Mouse (Mus musculus) embryonic fibroblast, embryonic 13.5 days (primary cell): ENCODE measurements around the gene Crb1.

Source experiments
- CTCF ChIP-seq: IDR thresholded peaks from 2 replicates; pipeline ENCODE4 v1.5.1; 2011; ENCODE audit warnings: mild to moderate bottlenecking, control low read depth, low read length, moderate library complexity, borderline replicate concordance; ENCODE audit not compliant: insufficient read depth
- POLR2A ChIP-seq: IDR thresholded peaks from 2 replicates; pipeline ENCODE4 v1.6.1; 2011; ENCODE audit warnings: low read depth, mild to moderate bottlenecking, control low read depth, low read length, moderate library complexity

DNA sequence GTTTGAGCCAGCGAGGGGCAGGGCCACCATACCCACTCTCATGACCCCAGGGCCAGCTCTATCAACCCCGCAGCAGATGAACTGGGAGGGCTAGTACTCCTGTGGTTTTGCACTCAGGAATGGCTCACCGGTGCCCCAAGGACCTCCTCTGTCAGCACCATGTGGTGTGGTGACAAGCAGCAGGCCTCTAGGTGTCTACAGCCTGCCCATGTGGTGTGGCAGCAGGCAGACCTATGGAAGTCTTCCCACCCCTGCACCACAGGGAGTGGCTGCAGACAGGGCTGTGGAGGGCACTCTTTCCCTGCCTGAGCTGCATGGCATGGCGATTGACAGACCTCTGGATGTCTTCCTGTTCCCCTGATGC, 2.7 kb upstream of the Crb1 start:
- TF ChIP-seq POLR2A (no peak), CTCF (no peak)
